Mouse (Mus musculus): Measurements from ENCODE around the gene Tmbim7. TPM values are rescaled to one million over a fixed set of nuclear protein-coding genes. Genes with fewer than 3 reads are reported as not detected.

Tmbim7 gene
- polyA plus RNA-seq, 1 experiment from 2014 or later = not detected

DNA sequence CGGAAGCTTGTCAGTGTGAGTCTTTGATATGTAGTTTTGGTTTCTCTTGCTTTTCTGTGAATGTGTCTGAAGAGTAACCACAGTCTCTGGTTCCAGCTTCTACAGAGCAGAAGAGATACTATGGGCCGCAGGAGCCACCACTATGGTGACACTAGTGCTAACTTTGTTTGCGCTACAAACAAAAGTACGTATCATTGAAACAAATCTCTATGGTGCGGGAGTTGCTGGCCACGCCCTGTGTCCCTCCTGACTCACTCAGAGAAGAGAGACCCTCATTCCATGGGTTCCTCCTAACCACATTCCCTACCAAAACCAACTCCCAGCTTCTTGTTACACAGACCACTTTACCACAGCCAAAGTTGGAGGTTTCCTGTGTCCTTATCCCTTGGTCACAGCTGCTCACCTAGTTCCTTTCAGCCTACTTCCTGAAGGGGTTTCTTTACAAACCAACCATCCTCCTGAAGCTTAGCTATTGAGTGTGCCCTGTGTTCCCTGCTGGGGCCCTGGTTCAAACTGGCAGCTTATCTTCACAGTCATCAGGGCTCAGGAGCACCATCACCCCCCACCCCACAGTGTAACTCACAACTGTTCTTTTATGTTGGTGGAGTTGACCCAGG, 19.1 kb downstream of the Tmbim7 start:
- Histone ChIP-seq H3K4me1 (ENCODE audit: control insufficient read depth, insufficient read depth, low read length) (no peaks in the 10 kb centered on the region), H3K36me3 (replicated peaks; ENCODE audit: control insufficient read depth, insufficient read depth, low read depth, low read length) (no peaks in the 10 kb centered on the region), H3K27ac (replicated peaks; ENCODE audit: low read depth, low read length) (no peak overlapping the region), H3K9me3 (replicated peaks; ENCODE audit: control insufficient read depth, low read length) (no peaks in the 10 kb centered on the region), H3K27me3 (ENCODE audit: control insufficient read depth, insufficient read depth, low read length) (no peaks in the 10 kb centered on the region), H3K4me2 (ENCODE audit: low read depth, low read length) (no peak overlapping the region), H3K9ac (replicated peaks; ENCODE audit: low read length) (no peak overlapping the region), H3K4me3 (ENCODE audit: low read depth, low read length) (no peak overlapping the region)
- DNase-seq (ENCODE audit: low spot score) (no peak), ATAC-seq (replicated peaks; ENCODE audit: insufficient number of reproducible peaks, low FRiP score, low TSS enrichment, low read depth) (no peak)
- 93% methylated on average over 6 of the region's 6 CpGs for WGBS

DNA sequence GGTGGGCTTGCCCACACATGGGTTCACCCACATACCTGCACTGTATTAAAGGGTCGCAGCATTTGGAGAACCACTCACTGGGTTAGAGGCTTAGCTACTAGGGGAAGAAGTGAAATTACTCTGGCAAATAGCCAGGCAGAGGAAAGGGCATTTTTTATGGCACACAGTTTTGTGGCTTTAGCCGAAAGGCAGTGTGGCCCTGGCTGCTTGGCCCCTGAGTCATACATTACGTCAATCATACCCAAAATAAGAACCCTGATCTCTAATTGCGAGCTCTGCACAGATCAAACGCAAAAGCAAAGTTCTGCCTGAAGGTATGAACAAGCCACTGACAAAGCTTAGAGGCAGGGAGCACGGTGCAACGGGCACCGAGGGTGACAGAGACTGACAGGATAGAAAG, 37.3 kb downstream of the Tmbim7 start:
- H3K4me3 ChIP-seq (ENCODE audit: low read depth, low read length) = no peak overlapping the region
- ATAC-seq (replicated peaks; ENCODE audit: insufficient number of reproducible peaks, low FRiP score, low TSS enrichment, low read depth) (no peak), DNase-seq (ENCODE audit: low spot score) (no peak)
- no peaks in the 10 kb centered on the region for H3K9me3 ChIP-seq (replicated peaks; ENCODE audit: control insufficient read depth, low read length)
- H3K4me1 ChIP-seq (ENCODE audit: control insufficient read depth, insufficient read depth, low read length) = no peaks in the 10 kb centered on the region
- H3K9ac ChIP-seq (replicated peaks; ENCODE audit: low read length) = no peak overlapping the region
- no peak overlapping the region for H3K4me2 ChIP-seq (ENCODE audit: low read depth, low read length)
- WGBS = 86% methylated on average over 8 of the region's 8 CpGs
- no peaks in the 10 kb centered on the region for H3K27me3 ChIP-seq (ENCODE audit: control insufficient read depth, insufficient read depth, low read length)
- no peaks in the 10 kb centered on the region; the same call in none of the 2 replicates for H3K36me3 ChIP-seq (replicated peaks; ENCODE audit: control insufficient read depth, insufficient read depth, low read depth, low read length)
- no peak overlapping the region for H3K27ac ChIP-seq (replicated peaks; ENCODE audit: low read depth, low read length)

DNA sequence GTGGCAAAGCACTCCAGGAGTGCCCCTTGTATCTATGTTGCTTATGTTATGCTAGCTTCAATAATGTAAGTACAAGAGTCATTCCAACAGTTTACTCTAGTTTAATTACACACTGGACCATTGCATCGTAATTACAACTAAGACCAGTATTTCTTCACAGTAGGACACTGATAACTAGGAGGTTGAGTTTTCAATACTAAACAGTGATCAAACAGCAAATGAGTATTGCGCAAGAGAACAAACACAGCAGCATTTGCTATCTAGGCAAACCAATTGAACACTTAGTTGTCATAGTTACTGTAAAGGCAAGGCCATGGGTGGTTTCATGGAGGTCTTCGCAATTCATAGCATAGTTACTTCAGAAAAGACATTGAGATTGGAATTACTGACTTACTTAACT, 40.3 kb downstream of the Tmbim7 start:
- 96% methylated on average over 3 of the region's 3 CpGs for WGBS
- ATAC-seq (replicated peaks; ENCODE audit: insufficient number of reproducible peaks, low FRiP score, low TSS enrichment, low read depth) = no peak
- DNase-seq (ENCODE audit: low spot score) = no peak
- Histone ChIP-seq H3K27me3 (ENCODE audit: control insufficient read depth, insufficient read depth, low read length) (no peaks in the 10 kb centered on the region), H3K27ac (replicated peaks; ENCODE audit: low read depth, low read length) (no peak overlapping the region), H3K4me1 (ENCODE audit: control insufficient read depth, insufficient read depth, low read length) (no peaks in the 10 kb centered on the region), H3K36me3 (replicated peaks; ENCODE audit: control insufficient read depth, insufficient read depth, low read depth, low read length) (peaks cover 2% of the 10 kb centered on the region), H3K9ac (replicated peaks; ENCODE audit: low read length) (no peak overlapping the region), H3K9me3 (replicated peaks; ENCODE audit: control insufficient read depth, low read length) (no peaks in the 10 kb centered on the region), H3K4me2 (ENCODE audit: low read depth, low read length) (no peak overlapping the region), H3K4me3 (ENCODE audit: low read depth, low read length) (no peak overlapping the region)

DNA sequence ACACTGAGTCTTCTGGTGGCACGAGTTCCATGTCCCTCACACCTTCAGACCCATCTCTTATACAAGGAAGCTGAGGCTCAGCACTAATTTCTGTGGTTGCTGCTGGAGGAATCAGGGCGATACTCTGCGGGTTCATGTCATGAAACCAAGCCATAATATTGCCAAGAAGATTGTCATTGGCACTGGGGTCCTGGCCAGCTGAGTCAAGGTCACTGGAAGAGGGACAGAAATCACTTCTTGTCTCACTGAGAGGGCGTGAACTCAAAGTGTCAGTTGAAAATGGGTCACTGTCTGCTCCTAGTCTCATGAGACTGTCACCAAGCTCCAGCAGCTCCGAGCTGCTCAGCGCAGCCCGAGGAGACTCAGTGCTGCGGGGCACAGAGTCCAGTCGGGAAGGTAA, 42.0 kb downstream of the Tmbim7 start:
- H3K4me2 ChIP-seq (ENCODE audit: low read depth, low read length) = no peak overlapping the region
- no peak overlapping the region for H3K9ac ChIP-seq (replicated peaks; ENCODE audit: low read length)
- no peak overlapping the region for H3K27ac ChIP-seq (replicated peaks; ENCODE audit: low read depth, low read length)
- no peak for DNase-seq (ENCODE audit: low spot score)
- no peak overlapping the region for H3K4me3 ChIP-seq (ENCODE audit: low read depth, low read length)
- peaks cover 2% of the 10 kb centered on the region for H3K36me3 ChIP-seq (replicated peaks; ENCODE audit: control insufficient read depth, insufficient read depth, low read depth, low read length)
- WGBS = 96% methylated on average over 9 of the region's 9 CpGs
- no peaks in the 10 kb centered on the region for H3K9me3 ChIP-seq (replicated peaks; ENCODE audit: control insufficient read depth, low read length)
- no peaks in the 10 kb centered on the region for H3K27me3 ChIP-seq (ENCODE audit: control insufficient read depth, insufficient read depth, low read length)
- ATAC-seq (replicated peaks; ENCODE audit: insufficient number of reproducible peaks, low FRiP score, low TSS enrichment, low read depth) = no peak
- H3K4me1 ChIP-seq (ENCODE audit: control insufficient read depth, insufficient read depth, low read length) = no peaks in the 10 kb centered on the region

DNA sequence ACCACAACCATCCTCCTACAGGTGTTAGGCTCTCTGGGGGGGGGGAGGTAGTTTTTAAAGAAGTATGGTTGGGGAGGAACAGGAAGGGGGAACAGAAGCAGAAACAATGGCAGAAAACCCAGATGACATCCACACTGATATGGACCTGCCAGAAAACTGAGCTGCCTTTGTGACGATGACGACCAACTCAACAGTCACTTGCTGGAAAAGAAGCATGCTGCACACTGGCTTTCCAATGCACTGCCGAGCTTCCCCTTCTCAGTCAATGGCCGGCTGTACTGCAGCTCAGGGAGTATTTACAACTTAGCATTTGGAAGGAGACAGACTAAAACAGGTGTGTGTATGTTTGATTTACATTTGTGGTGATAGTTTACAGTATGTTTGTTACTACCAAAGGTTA, 44.2 kb downstream of the Tmbim7 start:
- Histone ChIP-seq H3K9ac (replicated peaks; ENCODE audit: low read length) (no peak overlapping the region), H3K4me2 (ENCODE audit: low read depth, low read length) (no peak overlapping the region), H3K9me3 (replicated peaks; ENCODE audit: control insufficient read depth, low read length) (no peaks in the 10 kb centered on the region), H3K36me3 (replicated peaks; ENCODE audit: control insufficient read depth, insufficient read depth, low read depth, low read length) (peaks cover 2% of the 10 kb centered on the region), H3K4me3 (ENCODE audit: low read depth, low read length) (no peak overlapping the region), H3K27me3 (ENCODE audit: control insufficient read depth, insufficient read depth, low read length) (no peaks in the 10 kb centered on the region), H3K27ac (replicated peaks; ENCODE audit: low read depth, low read length) (no peak overlapping the region), H3K4me1 (ENCODE audit: control insufficient read depth, insufficient read depth, low read length) (no peaks in the 10 kb centered on the region)
- ATAC-seq (replicated peaks; ENCODE audit: insufficient number of reproducible peaks, low FRiP score, low TSS enrichment, low read depth) (no peak), DNase-seq (ENCODE audit: low spot score) (no peak)
- WGBS = 93% methylated on average over 4 of the region's 4 CpGs

DNA sequence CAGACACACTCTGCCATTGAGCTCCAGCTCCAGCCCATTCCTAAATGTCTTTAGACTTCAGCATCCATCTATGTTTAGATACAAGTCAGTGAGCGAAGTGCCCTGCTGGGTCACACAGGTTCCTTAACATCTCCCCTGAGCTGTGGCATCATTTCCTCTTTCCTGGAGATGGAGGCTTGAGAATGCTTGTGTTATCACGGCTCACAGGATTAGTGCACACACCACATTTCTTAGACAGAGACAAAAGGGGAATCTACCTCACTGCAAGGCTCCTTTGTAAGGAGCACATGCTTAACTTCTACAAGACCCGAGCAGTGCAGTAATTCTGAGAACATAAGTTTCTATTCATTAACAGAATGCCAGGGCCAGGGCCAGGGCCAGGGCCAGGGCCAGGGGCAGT, 45.0 kb downstream of the Tmbim7 start:
- WGBS = 88% methylated on average over 3 of the region's 3 CpGs

DNA sequence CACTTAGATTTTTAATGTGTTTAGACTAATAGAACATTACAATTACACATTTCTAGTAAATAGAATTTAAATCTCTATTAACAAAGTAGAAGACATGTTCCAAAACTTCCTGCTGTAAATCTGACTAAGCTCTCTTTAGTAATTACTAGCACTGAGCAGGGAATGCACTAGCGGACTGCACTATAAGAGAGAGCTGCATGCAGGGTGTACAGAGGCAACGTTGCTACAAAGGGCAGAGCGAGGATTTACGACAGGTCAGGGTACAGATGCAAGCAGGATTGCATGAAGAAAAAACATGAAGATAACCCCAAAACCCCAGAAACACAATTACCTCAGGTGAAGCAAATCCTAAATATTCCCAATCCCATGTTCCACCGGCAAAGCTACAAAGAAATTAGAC, 49.0 kb downstream of the Tmbim7 start:
- DNase-seq (ENCODE audit: low spot score) (no peak), ATAC-seq (replicated peaks; ENCODE audit: insufficient number of reproducible peaks, low FRiP score, low TSS enrichment, low read depth) (no peak)
- 95% methylated on average over 5 of the region's 5 CpGs for WGBS
- Histone ChIP-seq H3K4me3 (ENCODE audit: low read depth, low read length) (no peak overlapping the region), H3K27ac (replicated peaks; ENCODE audit: low read depth, low read length) (no peak overlapping the region), H3K4me1 (ENCODE audit: control insufficient read depth, insufficient read depth, low read length) (no peaks in the 10 kb centered on the region), H3K36me3 (replicated peaks; ENCODE audit: control insufficient read depth, insufficient read depth, low read depth, low read length) (no peaks in the 10 kb centered on the region; the same call in 1 of the 2 replicates), H3K9me3 (replicated peaks; ENCODE audit: control insufficient read depth, low read length) (no peaks in the 10 kb centered on the region), H3K4me2 (ENCODE audit: low read depth, low read length) (no peak overlapping the region), H3K9ac (replicated peaks; ENCODE audit: low read length) (no peak overlapping the region), H3K27me3 (ENCODE audit: control insufficient read depth, insufficient read depth, low read length) (no peaks in the 10 kb centered on the region)

More for the DNA sequence above, 45.0 kb downstream of the Tmbim7 start:
- H3K9ac ChIP-seq (replicated peaks; ENCODE audit: low read length) = no peak overlapping the region
- H3K4me1 ChIP-seq (ENCODE audit: control insufficient read depth, insufficient read depth, low read length) = no peaks in the 10 kb centered on the region
- no peaks in the 10 kb centered on the region for H3K27me3 ChIP-seq (ENCODE audit: control insufficient read depth, insufficient read depth, low read length)
- H3K36me3 ChIP-seq (replicated peaks; ENCODE audit: control insufficient read depth, insufficient read depth, low read depth, low read length) = peaks cover 2% of the 10 kb centered on the region
- no peak overlapping the region for H3K4me2 ChIP-seq (ENCODE audit: low read depth, low read length)
- no peak overlapping the region for H3K27ac ChIP-seq (replicated peaks; ENCODE audit: low read depth, low read length)
- no peaks in the 10 kb centered on the region for H3K9me3 ChIP-seq (replicated peaks; ENCODE audit: control insufficient read depth, low read length)
- ATAC-seq (replicated peaks; ENCODE audit: insufficient number of reproducible peaks, low FRiP score, low TSS enrichment, low read depth) (no peak), DNase-seq (ENCODE audit: low spot score) (no peak)
- H3K4me3 ChIP-seq (ENCODE audit: low read depth, low read length) = no peak overlapping the region

DNA sequence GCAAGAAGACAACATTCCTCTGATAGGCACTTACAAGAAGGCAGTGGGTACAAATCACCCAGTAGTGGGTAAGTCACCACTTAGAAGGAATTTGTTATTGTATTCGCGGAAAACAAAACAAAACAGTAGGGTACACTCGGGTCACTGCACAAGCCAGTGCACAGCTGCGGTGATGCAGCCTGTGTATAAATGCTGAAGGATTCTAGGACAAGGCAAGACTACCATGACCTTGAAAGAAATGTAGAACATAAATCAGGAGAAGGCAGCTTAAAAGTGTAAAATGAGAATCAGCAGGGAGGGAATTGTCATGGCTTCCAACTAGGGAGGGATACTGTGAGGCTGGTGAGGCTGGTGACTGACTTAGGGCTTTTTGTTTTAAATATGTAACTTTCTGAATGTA, 51.2 kb downstream of the Tmbim7 start:
- Histone ChIP-seq H3K4me3 (ENCODE audit: low read depth, low read length) (no peak overlapping the region), H3K27ac (replicated peaks; ENCODE audit: low read depth, low read length) (no peak overlapping the region), H3K9me3 (replicated peaks; ENCODE audit: control insufficient read depth, low read length) (no peaks in the 10 kb centered on the region), H3K4me2 (ENCODE audit: low read depth, low read length) (no peak overlapping the region), H3K9ac (replicated peaks; ENCODE audit: low read length) (no peak overlapping the region), H3K4me1 (ENCODE audit: control insufficient read depth, insufficient read depth, low read length) (no peaks in the 10 kb centered on the region), H3K27me3 (ENCODE audit: control insufficient read depth, insufficient read depth, low read length) (no peaks in the 10 kb centered on the region), H3K36me3 (replicated peaks; ENCODE audit: control insufficient read depth, insufficient read depth, low read depth, low read length) (no peaks in the 10 kb centered on the region; the same call in 1 of the 2 replicates)
- DNase-seq (ENCODE audit: low spot score) (no peak), ATAC-seq (replicated peaks; ENCODE audit: insufficient number of reproducible peaks, low FRiP score, low TSS enrichment, low read depth) (no peak)
- WGBS = 88% methylated on average over 4 of the region's 4 CpGs
